Mouse (Mus musculus) left cerebral cortex, adult 2 months (tissue): Measurements from ENCODE around the gene Ifih1. TPM values are rescaled to one million over a fixed set of nuclear protein-coding genes. Genes with fewer than 3 reads are reported as not detected.
A peak's percentile ranks its signal among the peaks of the same experiment; 100 is the strongest.

Experiments
- DNase-seq, 2 experiments: peaks; one replicate each; pipeline ENCODE4 v3.0.0; 2021 to 2022; ENCODE audit warnings: low spot score in 2 of 2, mixed read lengths in 1 of 2; ENCODE audit errors: extremely low spot score in 1 of 2
- H3K27ac ChIP-seq: fragments of 200-600 bp; 2 replicates; pipeline ENCODE4 v1.8.1; 2022
- H3K4me3 ChIP-seq: fragments of 200-600 bp; 2 replicates; pipeline ENCODE4 v1.8.1; 2022
- CTCF ChIP-seq: fragments of 200-600 bp; IDR thresholded peaks from 2 replicates; pipeline ENCODE4 v1.8.1; 2022; ENCODE audit warnings: antibody characterized with exemption, mild to moderate bottlenecking, moderate library complexity
- intact Hi-C: fragments of 180-260 bp; cut with DNase I; formaldehyde crosslinking; loops from one replicate; pipeline ENCODE4 v1.15.1; 2025
- total RNA-seq, 2 experiments: library from RNA; stranded (reverse); gene quantifications; 2 replicates each; pipeline ENCODE4 v1.2.3; 2021

Gene Ifih1
- total RNA-seq, 2 experiments from 2014 or later, result 2.6 TPM

DNA sequence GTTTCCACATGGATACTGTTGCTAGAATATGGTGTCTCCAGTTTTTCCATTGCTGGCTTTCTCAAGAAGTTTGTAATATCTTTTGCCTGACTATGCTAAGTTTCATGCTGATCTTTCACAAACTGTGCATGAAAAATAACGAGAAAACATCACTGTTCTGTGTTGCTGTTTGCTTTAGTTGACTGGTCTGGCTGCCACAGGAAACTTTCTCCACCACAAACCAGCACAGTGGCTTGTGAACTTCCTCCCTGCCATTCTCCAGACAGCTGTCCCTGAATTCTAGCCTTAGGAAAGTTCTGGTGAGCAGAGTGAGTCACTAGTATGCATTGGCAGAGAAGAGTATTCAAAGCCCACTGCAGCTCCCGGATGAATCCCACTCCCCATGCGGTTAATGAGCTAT lies 71.1 kb downstream of the Ifih1 start:
- intact Hi-C loops, result loop anchor here (1.0 to 5.0 kb wide), 4 partner anchors 48 to 274 kb away; no protein-coding TSS in a partner anchor
- H3K4me3 ChIP-seq, result no peak overlapping the region
- peak overlapping the region; percentile 72 for H3K27ac ChIP-seq
- no peak for TF ChIP-seq CTCF
- DNase-seq, result no peak

DNA sequence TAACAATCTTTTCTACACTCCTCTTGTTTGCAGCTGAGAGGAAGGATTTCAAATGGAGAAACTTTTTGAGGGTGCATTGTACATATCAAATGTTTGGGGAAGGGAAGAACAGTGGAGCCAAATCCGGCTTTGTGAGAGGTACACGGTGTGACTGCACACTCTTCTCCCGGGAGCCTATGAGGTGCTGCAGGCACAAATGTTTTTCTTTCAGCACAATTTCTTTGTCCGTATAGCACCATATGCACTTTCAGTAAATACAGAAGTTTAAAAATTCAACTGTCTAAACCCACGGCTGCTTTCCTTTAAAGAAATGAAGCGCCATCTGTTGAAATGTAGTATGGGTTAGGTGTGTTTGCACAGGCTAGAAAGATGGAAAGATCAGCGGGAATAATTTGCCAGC lies 71.8 kb downstream of the Ifih1 start:
- TF ChIP-seq CTCF, result no peak; the same call in 1 of the 2 replicates
- peak; percentile 11 to 22 for DNase-seq
- H3K27ac ChIP-seq, result peak overlapping the region; percentile 84
- no peak overlapping the region for H3K4me3 ChIP-seq
- intact Hi-C loops, result loop anchor here (1.0 to 5.0 kb wide), 4 partner anchors 49 to 273 kb away; no protein-coding TSS in a partner anchor

DNA sequence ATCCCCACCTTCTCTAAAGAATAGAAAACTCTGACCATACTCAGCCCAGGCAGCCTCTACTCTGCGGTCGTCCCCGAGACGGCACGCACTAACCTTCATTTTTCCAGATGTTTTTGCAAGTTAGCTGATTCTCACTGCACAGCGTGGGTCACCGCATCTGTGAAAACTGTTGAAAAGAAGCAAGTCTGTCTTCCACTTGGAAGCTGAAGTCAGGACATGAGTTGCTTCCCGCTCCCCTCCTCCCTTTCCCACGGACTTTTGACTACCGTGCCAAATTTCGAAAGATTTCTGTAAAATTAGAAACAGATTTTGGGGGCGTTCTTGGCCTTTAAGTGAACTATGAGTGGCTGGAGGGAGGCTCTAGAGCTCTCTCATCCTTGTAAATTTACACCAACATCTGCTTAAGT lies 72.3 kb downstream of the Ifih1 start, which contains the start of gene Fap:
Gene Fap (minus strand): TSS at position 323 of the 407 bp plus-strand sequence.
- TF ChIP-seq CTCF, result no peak
- no peak for DNase-seq
- intact Hi-C loops, result loop anchor here (1.0 to 5.0 kb wide), 6 partner anchors 50 to 272 kb away; no protein-coding TSS in a partner anchor
- peak within 1 kb of the TSS; percentile 84 for H3K27ac ChIP-seq
- no peak within 1 kb of the TSS; the same call in 1 of the 2 replicates for H3K4me3 ChIP-seq

DNA sequence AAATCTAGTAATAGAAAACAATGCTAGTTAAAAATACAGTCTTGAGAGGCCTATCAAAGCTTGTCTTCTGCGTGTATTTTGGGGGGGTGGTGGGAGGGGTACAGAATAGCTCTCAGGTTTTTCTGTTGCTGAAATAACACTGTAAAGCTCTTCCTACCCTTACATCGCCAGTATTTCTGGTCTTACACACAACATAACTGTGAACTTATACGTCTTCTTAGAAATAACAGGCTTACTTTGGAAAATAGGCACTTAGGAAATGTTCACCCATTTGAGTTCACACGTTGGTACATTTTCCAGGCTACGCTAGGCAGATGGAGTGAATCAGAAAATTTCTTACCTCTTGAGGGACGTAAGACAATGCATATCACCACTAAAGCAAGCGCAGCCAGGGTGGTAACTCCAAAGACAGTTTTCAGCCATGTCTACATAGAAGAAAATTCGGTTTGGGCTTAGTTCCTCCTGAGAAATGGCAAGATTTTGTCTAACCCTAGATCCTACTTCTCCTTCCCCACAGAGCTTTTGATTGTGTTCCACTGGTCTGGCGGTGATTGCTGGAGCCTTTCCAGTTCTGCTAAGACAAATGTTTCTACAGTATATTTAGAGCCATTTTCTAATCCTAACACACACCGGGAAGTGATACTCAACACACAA lies 72.8 kb downstream of the Ifih1 start:
- Histone ChIP-seq H3K27ac (peak overlapping the region; percentile 84), H3K4me3 (no peak overlapping the region; the same call in 1 of the 2 replicates)
- TF ChIP-seq CTCF, result no peak
- intact Hi-C loops, result loop anchor here (2.0 to 5.0 kb wide), 3 partner anchors 56 to 266 kb away; no protein-coding TSS in a partner anchor
- no peak for DNase-seq

DNA sequence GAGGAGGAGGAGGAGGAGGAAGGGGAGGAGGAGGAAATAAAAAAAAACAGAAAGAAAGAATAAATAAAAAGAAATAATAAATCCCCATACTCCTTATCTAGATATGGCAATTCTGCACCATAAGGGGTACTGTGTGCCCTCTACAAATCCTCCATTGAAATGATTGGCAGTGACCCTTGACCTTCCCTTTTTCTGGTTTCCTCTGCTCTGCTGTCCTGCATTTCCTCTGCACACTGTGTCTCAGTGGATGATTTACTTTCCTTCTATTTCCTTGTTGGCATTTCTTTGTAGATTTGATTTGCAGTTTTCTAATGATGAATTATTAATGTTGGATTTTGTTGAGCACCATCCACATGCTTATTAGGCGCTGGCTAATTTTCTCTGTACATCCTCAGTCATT lies 81.4 kb downstream of the Ifih1 start:
- intact Hi-C loops, result no loop called here
- no peak overlapping the region for H3K27ac ChIP-seq
- no peak for DNase-seq
- no peak overlapping the region for H3K4me3 ChIP-seq
- TF ChIP-seq CTCF, result no peak

DNA sequence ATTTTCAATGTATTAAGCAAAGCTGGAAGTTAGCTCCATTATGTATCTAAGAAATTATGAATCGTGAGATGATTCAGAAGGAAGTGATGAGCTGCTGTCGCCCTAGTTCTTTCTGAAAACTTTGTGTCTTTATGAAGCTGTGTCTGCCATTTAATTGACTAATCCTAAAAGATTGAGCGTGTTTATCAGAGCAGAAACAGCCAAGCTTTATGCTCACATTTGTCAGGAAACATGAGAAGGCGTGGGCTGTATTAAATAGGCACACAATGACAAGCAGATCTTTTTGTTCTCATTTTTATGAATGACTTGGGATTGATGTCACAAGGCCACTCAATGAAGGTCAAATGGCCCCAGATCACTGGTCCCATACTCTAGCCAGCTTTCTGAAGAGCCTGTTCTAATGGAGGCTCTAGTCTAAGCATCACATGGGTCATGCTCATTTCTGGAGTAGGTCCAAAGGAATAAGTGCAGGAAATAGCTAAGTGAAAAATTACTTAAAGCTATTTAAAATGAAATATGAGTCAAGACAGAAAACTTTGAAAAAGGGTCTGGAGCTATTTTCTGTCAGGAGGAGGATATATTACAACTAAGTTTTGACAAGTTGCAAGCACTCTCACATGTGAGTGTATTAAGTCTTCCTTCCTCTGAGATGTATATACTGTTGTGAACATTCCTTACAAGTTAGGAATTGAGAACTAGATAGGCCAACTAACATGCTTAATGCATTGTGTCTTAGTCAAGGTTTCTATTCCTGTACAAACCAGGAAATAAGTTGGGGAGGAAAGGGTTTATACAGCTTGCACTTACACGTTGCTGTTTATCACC lies 83.2 kb downstream of the Ifih1 start:
- intact Hi-C loops, result no loop called here
- Histone ChIP-seq H3K4me3 (no peak overlapping the region), H3K27ac (no peak overlapping the region)
- no peak for DNase-seq
- TF ChIP-seq CTCF, result no peak

DNA sequence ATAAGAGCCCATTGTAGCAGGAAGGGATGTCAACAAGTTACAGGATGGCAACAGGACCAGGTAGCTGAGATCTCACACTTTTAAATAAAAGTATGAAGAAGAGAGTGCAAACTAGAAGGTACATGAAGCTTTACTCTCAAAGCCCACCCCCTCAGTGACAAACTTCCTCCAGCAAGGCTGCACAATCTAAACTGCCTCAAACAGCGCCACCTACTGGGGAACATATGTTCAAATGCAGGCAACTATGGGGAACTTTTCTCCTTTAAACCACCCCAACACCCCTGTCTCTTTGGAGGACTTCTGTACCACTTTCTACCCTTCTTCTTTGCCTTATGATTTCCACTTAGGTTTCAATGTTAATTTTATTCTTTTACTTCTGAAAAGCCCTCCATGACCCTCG lies 88.6 kb downstream of the Ifih1 start:
- intact Hi-C loops, result no loop called here
- no peak for DNase-seq
- Histone ChIP-seq H3K27ac (no peak overlapping the region), H3K4me3 (no peak overlapping the region)
- TF ChIP-seq CTCF, result peak; percentile 24

DNA sequence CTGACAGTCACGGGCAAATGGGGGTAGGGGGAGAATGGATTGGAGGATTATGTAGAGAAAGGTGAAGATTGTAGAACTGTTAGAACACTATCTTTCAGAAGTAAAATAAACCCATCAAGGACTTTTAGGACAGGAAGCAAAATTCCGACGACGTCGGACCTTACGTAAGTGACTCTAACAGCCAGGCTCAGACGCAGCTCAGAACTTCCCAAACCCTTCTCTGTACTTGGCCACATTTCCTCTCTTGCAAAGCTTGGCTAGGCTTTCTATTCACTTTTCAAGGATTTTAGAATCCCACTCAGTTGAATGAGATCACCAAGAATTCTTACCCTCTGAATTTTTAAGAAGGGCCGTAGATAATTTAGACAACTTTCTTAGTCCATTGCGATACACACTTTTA lies 89.7 kb downstream of the Ifih1 start:
- no peak for TF ChIP-seq CTCF
- Histone ChIP-seq H3K4me3 (no peak overlapping the region), H3K27ac (peak overlapping the region; percentile 24; the same call in 1 of the 2 replicates)
- intact Hi-C loops, result no loop called here
- no peak for DNase-seq

DNA sequence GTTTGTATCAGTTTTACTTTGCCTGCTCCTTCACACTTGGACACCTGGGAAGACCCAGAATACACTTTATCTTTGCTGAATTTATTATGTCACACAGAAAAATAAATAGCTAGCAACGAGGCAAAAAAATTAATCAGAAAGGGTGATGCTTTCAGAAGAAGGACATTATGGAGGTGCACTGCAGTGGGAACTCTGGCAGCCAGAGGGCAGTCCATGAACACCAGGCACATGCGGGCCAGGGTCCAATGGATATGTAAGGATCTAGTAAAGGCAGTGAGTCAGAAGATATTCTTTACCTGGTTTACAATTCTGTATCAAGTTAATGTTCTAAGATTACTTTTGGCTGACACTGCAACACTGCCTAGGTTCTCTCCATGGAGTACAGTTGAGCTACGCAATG lies 96.4 kb downstream of the Ifih1 start:
- no peak for DNase-seq
- intact Hi-C loops, result no loop called here

DNA sequence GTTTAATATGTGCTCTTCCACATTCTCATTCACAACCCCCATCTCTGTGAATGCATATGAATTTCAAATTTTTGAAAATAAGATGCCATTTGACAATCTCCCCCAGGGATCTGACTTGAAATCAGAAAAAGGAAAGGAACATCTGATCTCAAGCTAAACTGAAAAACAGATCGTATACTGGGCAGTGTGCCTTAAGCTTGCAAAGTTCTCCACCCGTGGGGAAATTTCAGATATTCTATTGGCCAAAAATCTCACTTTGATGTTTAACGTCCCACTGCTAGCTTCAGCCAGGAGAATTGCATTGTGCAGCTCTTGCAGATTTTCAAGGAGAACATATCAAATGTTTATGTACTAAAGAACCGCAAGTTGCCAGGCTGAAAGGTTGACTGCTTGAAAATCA lies 96.9 kb downstream of the Ifih1 start:
- intact Hi-C loops, result no loop called here
- H3K27ac ChIP-seq, result peak overlapping the region; percentile 60
- TF ChIP-seq CTCF, result no peak
- H3K4me3 ChIP-seq, result no peak overlapping the region
- DNase-seq, result no peak

More for the DNA sequence above, 96.4 kb downstream of the Ifih1 start:
- peak; percentile 40 for TF ChIP-seq CTCF
- H3K27ac ChIP-seq, result peak overlapping the region; percentile 60; the same call in 1 of the 2 replicates
- no peak overlapping the region for H3K4me3 ChIP-seq

DNA sequence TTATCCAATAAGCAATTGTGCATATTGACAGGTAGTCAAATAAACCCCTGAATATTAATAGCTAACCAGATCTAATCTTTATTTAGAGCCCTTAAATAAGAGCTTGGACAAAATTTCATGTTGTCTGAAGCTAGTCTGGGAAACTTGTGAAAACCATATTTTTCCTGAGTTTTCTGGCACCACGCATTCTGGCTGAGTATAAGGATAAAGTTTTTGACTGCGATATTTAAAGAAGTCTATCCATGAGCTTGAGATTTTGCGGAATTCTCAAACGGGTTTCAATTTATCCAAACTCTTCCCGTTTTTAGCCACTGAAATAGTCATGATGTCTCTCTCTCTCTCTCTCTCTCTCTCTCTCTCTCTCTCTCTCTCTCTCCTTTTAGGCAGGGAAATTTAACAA lies 98.0 kb downstream of the Ifih1 start:
- no peak for DNase-seq
- no peak overlapping the region for H3K4me3 ChIP-seq
- intact Hi-C loops, result no loop called here
- H3K27ac ChIP-seq, result no peak overlapping the region; the same call in 1 of the 2 replicates
- no peak for TF ChIP-seq CTCF

Other genes with a start within 250 kb of the Ifih1 start
- 1 to 10 TPM; 1.4 to 4.6 TPM for gene Dpp4, start 234.0 kb downstream of the Ifih1 start, total RNA-seq
- gene Gcg, start 162.6 kb downstream of the Ifih1 start, total RNA-seq, result under 1 TPM in 1 of 2 experiments, not detected in 1; 0.50 TPM
- 1 to 10 TPM; 4.0 to 4.2 TPM for gene Fap, start 72.2 kb downstream of the Ifih1 start, total RNA-seq
- 10 to 100 TPM; 12.7 to 22.3 TPM for gene Gca, start 18.0 kb upstream of the Ifih1 start, total RNA-seq